In the genomic region with DNA sequence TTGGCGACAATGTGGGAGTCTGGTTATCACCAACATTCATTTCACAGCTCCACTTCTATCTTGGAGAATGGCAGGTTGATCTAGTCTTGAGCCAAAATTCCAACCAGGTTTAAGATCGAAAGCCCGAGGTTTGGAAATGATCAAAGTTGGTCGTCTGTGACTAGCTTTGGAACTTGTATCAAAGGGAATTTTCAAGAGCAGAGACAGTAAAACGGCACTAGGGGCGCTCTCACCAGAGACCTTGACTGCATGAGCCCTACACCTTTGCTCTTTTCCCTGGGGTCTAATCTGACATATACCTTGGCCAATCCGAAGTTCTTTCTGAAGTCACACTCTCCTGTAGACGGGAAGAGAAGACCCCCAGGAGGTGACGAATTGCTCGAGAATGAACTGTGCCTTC, we compare ENCODE assay signal across 9 mouse cellular contexts. TPM values are rescaled to one million over a fixed set of nuclear protein-coding genes. Genes with fewer than 3 reads are reported as not detected.
DNase-seq lines count a peak whose midpoint lies in the region; TF ChIP-seq lines count a peak whose summit lies in the region.
"Had no signal": no experiment of that assay in that cellular context is flagged by ENCODE, and none has a peak within 500 bp of the region (broad histone marks: within the 10 kb centered on the region; RNA-seq: fewer than 3 reads in every experiment).

No protein-coding gene starts in this region.

- no peak for TF ChIP-seq POLR2A in kidney, adult 2 months (IDR thresholded peaks at IDR 0.05; ENCODE audit: low read depth, low read length)
- no peak for TF ChIP-seq POLR2A in ES-Bruce4 (IDR thresholded peaks at IDR 0.05; ENCODE audit: insufficient read depth, low read length)

- no peak for DNase-seq in kidney, adult 2 months
- no peak for DNase-seq in kidney, adult 8-10 months
- DNase-seq in embryo, embryonic 10.5 days (ENCODE audit: low spot score) = peak; percentile 83
- peak; percentile 62 for DNase-seq in heart, postnatal 4 days
- DNase-seq in ovary, postnatal 10 days (ENCODE audit: low spot score) = no peak
- no peak for DNase-seq in yolk sac, embryonic 10.5 days (ENCODE audit: low spot score)
- no peak for DNase-seq in spleen, postnatal 4 days (ENCODE audit: low spot score in 2 of 2)
- DNase-seq: cerebellum, adult 11 months had no signal

- H3K27ac ChIP-seq in kidney, adult 2 months (ENCODE audit: insufficient read depth, low read depth, low read length) = no peak overlapping the region
- H3K27ac ChIP-seq in ES-Bruce4 (ENCODE audit: insufficient read depth, low read length) = no peak overlapping the region

- 3% methylated on average over 10 of the region's 10 CpGs for WGBS in kidney, adult 2 months

- no peak overlapping the region for H3K4me3 ChIP-seq in kidney, adult 2 months (ENCODE audit: insufficient read depth, low read depth, low read length)
- H3K4me3 ChIP-seq in ES-Bruce4 (ENCODE audit: low read depth, low read length) = no peak overlapping the region

- no peaks in the 10 kb centered on the region for H3K9me3 ChIP-seq in ES-Bruce4 (replicated peaks; ENCODE audit: control insufficient read depth, insufficient read depth, low read length, poor library complexity, severe bottlenecking)

- peaks cover 14% of the 10 kb centered on the region for H3K27me3 ChIP-seq in kidney, adult 2 months (replicated peaks; ENCODE audit: control insufficient read depth, insufficient read depth, low read length)
- H3K27me3 ChIP-seq in ES-Bruce4 (ENCODE audit: control insufficient read depth, insufficient read depth, low read length, poor library complexity, severe bottlenecking) = peaks cover 37% of the 10 kb centered on the region

- TF ChIP-seq CTCF in kidney, adult 2 months (conservative IDR thresholded peaks at IDR 0.05; ENCODE audit: insufficient read depth, insufficient read length, low read depth, low read length) = 0 out of 2 replicates have a peak, but pooled peaks have one; percentile 7
- peak; percentile 56 for TF ChIP-seq CTCF in ES-Bruce4 (IDR thresholded peaks at IDR 0.05; ENCODE audit: low read depth, low read length)

- H3K4me1 ChIP-seq in kidney, adult 2 months (ENCODE audit: control insufficient read depth, insufficient read depth, low read length) = no peaks in the 10 kb centered on the region
- H3K4me1 ChIP-seq in ES-Bruce4 (ENCODE audit: control insufficient read depth, insufficient read depth, low read length) = no peaks in the 10 kb centered on the region

- H3K36me3 ChIP-seq in kidney, adult 2 months (ENCODE audit: control insufficient read depth, insufficient read depth, low read length) = no peaks in the 10 kb centered on the region
- H3K36me3 ChIP-seq in ES-Bruce4 (ENCODE audit: control insufficient read depth, insufficient read depth, low read length, poor library complexity, severe bottlenecking) = no peaks in the 10 kb centered on the region

- H3K9ac ChIP-seq in ES-Bruce4 (ENCODE audit: low read depth, poor library complexity, severe bottlenecking) = no peak overlapping the region

- TF ChIP-seq EP300 in ES-Bruce4 (IDR thresholded peaks at IDR 0.05; ENCODE audit: insufficient read depth, low read depth, low read length) = no peak

RNA-seq across cellular contexts. Expression of gene Hand2, which starts 6.6 kb away (rescaled TPM):
- polyA plus RNA-seq in kidney, adult 2 months (2012; rRNA removed) = 0.23 and 0.33 TPM in 2 replicates
- polyA plus RNA-seq in ES-Bruce4 (2011; ENCODE audit: insufficient read depth, insufficient read length, low read depth, missing spikeins) = 0.29 TPM in 1 of 2 replicates, not detected in the other
- 10 to 100 TPM; 62.1 to 69.6 TPM for total RNA-seq in heart, postnatal 4 days (2021)

Comparison
In these comparisons a context has a peak if more than half of its experiments do, and no peak if none do; other contexts are left out.
1. DNase-seq: peak in embryo, embryonic 10.5 days (single experiment) and heart, postnatal 4 days (single experiment); none in kidney, adult 2 months (single experiment), kidney, adult 8-10 months (0 of 2), ovary, postnatal 10 days (single experiment), yolk sac, embryonic 10.5 days (single experiment) and spleen, postnatal 4 days (0 of 2).